Mouse (Mus musculus) CH12.LX (cell line): Measurements from ENCODE around the gene Sept3. TPM values are rescaled to one million over a fixed set of nuclear protein-coding genes. Genes with fewer than 3 reads are reported as not detected.
A peak's percentile ranks its signal among the peaks of the same experiment; 100 is the strongest.

Experiments used
- DNase-seq: peaks from one replicate; pipeline ENCODE4 v3.0.0-alpha.2; 2013; ENCODE audit errors: extremely low read depth
- H3K27ac ChIP-seq: 2 replicates; pipeline ENCODE4 v1.5.1; 2012; ENCODE audit warnings: low read depth, mild to moderate bottlenecking, control low read depth, moderate library complexity; ENCODE audit not compliant: insufficient read depth
- H3K27me3 ChIP-seq: replicated peaks from 2 replicates; pipeline ENCODE3; 2012; ENCODE audit warnings: inconsistent platforms
- H3K36me3 ChIP-seq, 2 experiments: replicated peaks in 1 of 2; 2 replicates each; pipeline versions ENCODE3 to v1.6.1; 2012; ENCODE audit warnings: inconsistent platforms in 1 of 2, low read length in 1 of 2, mild to moderate bottlenecking in 1 of 2, mixed read lengths in 1 of 2, moderate library complexity in 1 of 2; ENCODE audit not compliant: control insufficient read depth in 1 of 2, insufficient read depth in 1 of 2
- H3K4me1 ChIP-seq, 2 experiments: 2 replicates each; pipeline ENCODE4 v1.6.1; 2012; ENCODE audit warnings: inconsistent platforms in 1 of 2, moderate library complexity in 1 of 2; ENCODE audit not compliant: insufficient read depth in 2 of 2, control insufficient read depth in 1 of 2
- H3K4me2 ChIP-seq: 2 replicates; pipeline ENCODE4 v1.6.1; 2012; ENCODE audit warnings: low read depth, mild to moderate bottlenecking, control low read depth; ENCODE audit not compliant: poor library complexity, insufficient read depth, severe bottlenecking
- H3K4me3 ChIP-seq, 3 experiments: fragments of 150-350 bp in 1 of 3; sonication (generic) in 1 of 3; replicated peaks in 1 of 3; 2 replicates each; pipeline versions ENCODE3 to v1.5.1; 2011 to 2012; ENCODE audit warnings: low read depth in 2 of 3, low read length in 2 of 3, mild to moderate bottlenecking in 2 of 3, moderate library complexity in 2 of 3, control low read depth in 1 of 3, improper control_type of control experiment in 1 of 3, inconsistent platforms in 1 of 3, mixed read lengths in 1 of 3; ENCODE audit not compliant: poor library complexity in 1 of 3
- H3K79me2 ChIP-seq: replicated peaks from 2 replicates; pipeline ENCODE4 v1.6.1; 2012; ENCODE audit warnings: mild to moderate bottlenecking, moderate library complexity; ENCODE audit not compliant: control insufficient read depth, poor library complexity, insufficient read depth, severe bottlenecking; ENCODE audit errors: extremely low read depth
- H3K9ac ChIP-seq: 2 replicates; pipeline ENCODE4 v1.6.1; 2012; ENCODE audit warnings: low read depth, mild to moderate bottlenecking, control low read depth, moderate library complexity; ENCODE audit not compliant: insufficient read depth
- H3K9me3 ChIP-seq: replicated peaks from 2 replicates; pipeline ENCODE3; 2012; ENCODE audit warnings: low read length, inconsistent platforms, mixed read lengths
- BHLHE40 ChIP-seq: IDR thresholded peaks from 2 replicates; pipeline ENCODE4 v1.6.1; 2011; ENCODE audit warnings: mild to moderate bottlenecking, low read depth, low read length, improper control_type of control experiment
- CHD1 ChIP-seq: IDR thresholded peaks from 2 replicates; pipeline ENCODE4 v1.6.1; 2012; ENCODE audit warnings: low read depth, low read length, improper control_type of control experiment, inconsistent platforms
- CHD2 ChIP-seq: IDR thresholded peaks from 2 replicates; pipeline ENCODE4 v1.6.1; 2011; ENCODE audit warnings: low read length, improper control_type of control experiment
- CTCF ChIP-seq, 2 experiments: IDR thresholded peaks in 1 of 2; conservative IDR thresholded peaks in 1 of 2; 2 replicates each; pipeline ENCODE4 v1.5.1; 2011 to 2012; ENCODE audit warnings: low read depth in 2 of 2, low read length in 2 of 2, improper control_type of control experiment in 1 of 2, inconsistent platforms in 1 of 2, mild to moderate bottlenecking in 1 of 2, moderate library complexity in 1 of 2
- E2F4 ChIP-seq: IDR thresholded peaks from 2 replicates; pipeline ENCODE4 v1.6.1; 2011; ENCODE audit warnings: low read depth, low read length, improper control_type of control experiment; ENCODE audit not compliant: insufficient replicate concordance
- ELF1 ChIP-seq: IDR thresholded peaks from 2 replicates; pipeline ENCODE4 v1.6.1; 2014; ENCODE audit warnings: low read depth, mild to moderate bottlenecking, inconsistent platforms, low read length, improper control_type of control experiment
- EP300 ChIP-seq: IDR thresholded peaks from 2 replicates; pipeline ENCODE4 v1.6.1; 2011; ENCODE audit warnings: low read length, improper control_type of control experiment
- ETS1 ChIP-seq: conservative IDR thresholded peaks from 2 replicates; pipeline ENCODE4 v1.6.1; 2012; ENCODE audit warnings: low read depth, mild to moderate bottlenecking, inconsistent platforms, low read length, improper control_type of control experiment, moderate library complexity
- GABPA ChIP-seq: IDR thresholded peaks from 2 replicates; pipeline ENCODE4 v1.6.1; 2012; ENCODE audit warnings: low read depth, low read length, improper control_type of control experiment, inconsistent platforms; ENCODE audit not compliant: insufficient replicate concordance
- HCFC1 ChIP-seq: IDR thresholded peaks from 2 replicates; pipeline ENCODE4 v1.6.1; 2012; ENCODE audit warnings: low read depth, mild to moderate bottlenecking, inconsistent platforms, low read length, improper control_type of control experiment
- IRF4 ChIP-seq: IDR thresholded peaks from 2 replicates; pipeline ENCODE4 v1.6.1; 2014; ENCODE audit warnings: low read depth, mild to moderate bottlenecking, inconsistent platforms, low read length, improper control_type of control experiment
- JUN ChIP-seq: IDR thresholded peaks from 2 replicates; pipeline ENCODE4 v1.6.1; 2011; ENCODE audit warnings: low read depth, mild to moderate bottlenecking, low read length, improper control_type of control experiment, moderate library complexity; ENCODE audit not compliant: insufficient read depth
- JUND ChIP-seq: conservative IDR thresholded peaks from 2 replicates; pipeline ENCODE4 v1.6.1; 2011; ENCODE audit warnings: low read depth, low read length, improper control_type of control experiment
- KAT2A ChIP-seq: IDR thresholded peaks from 2 replicates; pipeline ENCODE4 v1.6.1; 2012; ENCODE audit warnings: low read length, improper control_type of control experiment, inconsistent platforms; ENCODE audit not compliant: insufficient replicate concordance
- MAFK ChIP-seq: IDR thresholded peaks from 2 replicates; pipeline ENCODE4 v1.6.1; 2011; ENCODE audit warnings: low read length, improper control_type of control experiment; ENCODE audit not compliant: insufficient replicate concordance
- MAX ChIP-seq: IDR thresholded peaks from 2 replicates; pipeline ENCODE4 v1.6.1; 2011; ENCODE audit warnings: low read length, improper control_type of control experiment
- MAZ ChIP-seq: IDR thresholded peaks from 2 replicates; pipeline ENCODE4 v1.6.1; 2012; ENCODE audit warnings: low read depth, mild to moderate bottlenecking, inconsistent platforms, low read length, improper control_type of control experiment, moderate library complexity
- MEF2A ChIP-seq: IDR thresholded peaks from 2 replicates; pipeline ENCODE4 v1.6.1; 2014; ENCODE audit warnings: low read depth, mild to moderate bottlenecking, inconsistent platforms, low read length, improper control_type of control experiment, borderline replicate concordance
- MXI1 ChIP-seq: IDR thresholded peaks from 2 replicates; pipeline ENCODE4 v1.6.1; 2011; ENCODE audit warnings: mild to moderate bottlenecking, low read depth, low read length, improper control_type of control experiment
- MYC ChIP-seq: IDR thresholded peaks from 2 replicates; pipeline ENCODE4 v1.6.1; 2011; ENCODE audit warnings: low read depth, mild to moderate bottlenecking, improper control_type of control experiment, low read length
- NELFE ChIP-seq: IDR thresholded peaks from 2 replicates; pipeline ENCODE4 v1.6.1; 2011; ENCODE audit warnings: low read depth, low read length, improper control_type of control experiment
- NRF1 ChIP-seq: IDR thresholded peaks from 2 replicates; pipeline ENCODE4 v1.6.1; 2014; ENCODE audit warnings: low read depth, mild to moderate bottlenecking, inconsistent platforms, low read length, improper control_type of control experiment, moderate library complexity
- PAX5 ChIP-seq: IDR thresholded peaks from 2 replicates; pipeline ENCODE4 v1.6.1; 2012; ENCODE audit warnings: low read length, inconsistent platforms, mixed read lengths
- POLR2A ChIP-seq: IDR thresholded peaks from 2 replicates; pipeline ENCODE4 v1.6.1; 2011; ENCODE audit warnings: low read depth, mild to moderate bottlenecking, improper control_type of control experiment, low read length
- POLR2AphosphoS2 ChIP-seq: IDR thresholded peaks from 2 replicates; pipeline ENCODE4 v1.6.1; 2011; ENCODE audit warnings: low read depth, low read length, improper control_type of control experiment
- RAD21 ChIP-seq: IDR thresholded peaks from 2 replicates; pipeline ENCODE4 v1.6.1; 2011; ENCODE audit warnings: low read depth, mild to moderate bottlenecking, low read length, improper control_type of control experiment, moderate library complexity
- RCOR1 ChIP-seq: conservative IDR thresholded peaks from 2 replicates; pipeline ENCODE4 v1.6.1; 2012; ENCODE audit warnings: low read depth, mild to moderate bottlenecking, inconsistent platforms, low read length, improper control_type of control experiment
- SIN3A ChIP-seq: IDR thresholded peaks from 2 replicates; pipeline ENCODE4 v1.6.1; 2012; ENCODE audit warnings: low read length, improper control_type of control experiment, inconsistent platforms
- SMC3 ChIP-seq: IDR thresholded peaks from 2 replicates; pipeline ENCODE4 v1.6.1; 2011; ENCODE audit warnings: low read depth, low read length, improper control_type of control experiment
- TCF12 ChIP-seq: IDR thresholded peaks from 2 replicates; pipeline ENCODE4 v1.6.1; 2014; ENCODE audit warnings: low read depth, mild to moderate bottlenecking, inconsistent platforms, low read length, improper control_type of control experiment
- USF1 ChIP-seq: IDR thresholded peaks from 2 replicates; pipeline ENCODE4 v1.6.1; 2014; ENCODE audit warnings: low read depth, mild to moderate bottlenecking, inconsistent platforms, low read length, improper control_type of control experiment
- USF2 ChIP-seq: conservative IDR thresholded peaks from 2 replicates; pipeline ENCODE4 v1.6.1; 2011; ENCODE audit warnings: low read depth, low read length, improper control_type of control experiment
- ZC3H11A ChIP-seq: IDR thresholded peaks from 2 replicates; pipeline ENCODE4 v1.6.1; 2012; ENCODE audit warnings: low read depth, mild to moderate bottlenecking, inconsistent platforms, low read length, improper control_type of control experiment
- ZKSCAN1 ChIP-seq: IDR thresholded peaks from 2 replicates; pipeline ENCODE4 v1.6.1; 2012; ENCODE audit warnings: low read depth, inconsistent platforms, low read length, improper control_type of control experiment, borderline replicate concordance
- ZNF384 ChIP-seq: IDR thresholded peaks from 2 replicates; pipeline ENCODE4 v1.6.1; 2012; ENCODE audit warnings: low read depth, low read length, improper control_type of control experiment, inconsistent platforms
- dilution Hi-C: fragments of 300-500 bp; cut with MboI; formaldehyde crosslinking; loops from 2 replicates; pipeline ENCODE4 v1.14.3; 2020; ENCODE audit warnings: low sequenced_read_pairs; ENCODE audit not compliant: extremely low pct_unique_long_range_greater_than_20kb, extremely low pct_ligation_motif_present
- in situ Hi-C: fragments of 300-500 bp; cut with MboI; formaldehyde crosslinking; loops from 3 replicates; pipeline ENCODE4 v1.14.3; 2019; ENCODE audit warnings: low sequenced_read_pairs, low pct_ligation_motif_present, low pct_unique_long_range_greater_than_20kb, mixed read lengths
- polyA plus RNA-seq: library from polyadenylated mRNA; unstranded; fragments of >175 nt; gene quantifications from 2 replicates; pipeline ENCODE4 v1.2.1, GENCODE M21; 2012; ENCODE audit warnings: low read depth; ENCODE audit not compliant: insufficient read length
- total RNA-seq, 2 experiments: library from RNA; depleted of rRNA; stranded (reverse); fragments of 300-350 nt in 1 of 2; fragments of >200 nt in 1 of 2; gene quantifications; 2 replicates each; pipeline ENCODE4 v1.2.3; 2012 to 2014

Sept3 gene
- total and polyA plus RNA-seq, 3 experiments = 0.04 to 0.07 TPM; not detected in 1

DNA sequence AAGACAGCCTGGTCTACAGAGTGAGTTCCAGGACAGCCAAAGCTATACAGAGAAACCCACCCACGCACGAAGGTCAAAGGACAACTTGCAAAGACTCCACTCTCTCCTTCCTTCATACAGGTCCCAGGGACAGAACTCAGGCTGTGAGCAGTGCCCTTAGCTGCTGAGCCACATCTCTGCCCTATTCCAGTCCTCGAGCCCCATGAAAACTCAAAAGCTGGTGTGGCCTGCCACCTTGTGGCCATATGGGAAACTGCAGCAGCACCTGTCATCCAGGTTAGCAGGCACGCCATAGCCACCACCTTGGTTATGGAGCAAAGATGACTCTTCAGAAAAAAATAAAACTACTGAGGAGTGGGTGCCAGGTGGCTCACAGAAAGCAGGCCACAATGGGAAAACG, 38.1 kb upstream of the Sept3 start:
- Histone ChIP-seq H3K9me3 (no peaks in the 10 kb centered on the region), H3K36me3 (peaks cover 27 to 73% of the 10 kb centered on the region in 2 experiments), H3K4me2 (no peak overlapping the region), H3K4me1 (peaks cover 26 to 41% of the 10 kb centered on the region in 2 experiments), H3K9ac (no peak overlapping the region; the same call in 1 of the 2 replicates), H3K27ac (no peak overlapping the region; the same call in 1 of the 2 replicates), H3K4me3 (no peak overlapping the region), H3K27me3 (no peaks in the 10 kb centered on the region), H3K79me2 (no peaks in the 10 kb centered on the region)
- dilution Hi-C loops = no loop called here
- in situ Hi-C loops = loop anchor here (5.0 kb wide), 1 partner anchor 94 kb away; no protein-coding TSS in a partner anchor
- DNase-seq = peak; percentile 87
- no peak for TF ChIP-seq PAX5
- no peak for TF ChIP-seq MAZ
- TF ChIP-seq RCOR1 = no peak
- TF ChIP-seq BHLHE40 = no peak; the same call in 1 of the 2 replicates
- TF ChIP-seq ELF1 = no peak
- TF ChIP-seq MXI1 = no peak
- no peak for TF ChIP-seq JUN
- 0 out of 2 replicates have a peak, but pooled peaks have one; percentile 12 for TF ChIP-seq HCFC1
- TF ChIP-seq ETS1 = no peak
- TF ChIP-seq IRF4 = no peak; the same call in 1 of the 2 replicates
- no peak; the same call in 1 of the 2 replicates for TF ChIP-seq MAX
- TF ChIP-seq MEF2A = no peak; the same call in 1 of the 2 replicates
- no peak for TF ChIP-seq KAT2A
- peak; percentile 98 for TF ChIP-seq RAD21
- no peak for TF ChIP-seq ZNF384
- peak; percentile 39; the same call in 1 of the 2 replicates for TF ChIP-seq POLR2A
- no peak for TF ChIP-seq USF2
- TF ChIP-seq NELFE = 0 out of 2 replicates have a peak, but pooled peaks have one; percentile 29
- no peak for TF ChIP-seq CHD2
- TF ChIP-seq USF1 = no peak
- TF ChIP-seq MAFK = no peak
- no peak for TF ChIP-seq E2F4
- peak; percentile 91 for TF ChIP-seq ZC3H11A
- TF ChIP-seq CTCF (conservative IDR thresholded peaks at IDR 0.05 in 1 of 2, IDR thresholded peaks at IDR 0.05 in 1 of 2; ENCODE audit: low read depth in 2 of 2, low read length in 2 of 2) = peak; percentile 86 to 97
- TF ChIP-seq POLR2AphosphoS2 = no peak
- TF ChIP-seq SIN3A = 0 out of 2 replicates have a peak, but pooled peaks have one; percentile 9
- no peak for TF ChIP-seq TCF12
- no peak for TF ChIP-seq NRF1
- TF ChIP-seq GABPA = no peak
- peak; percentile 96 for TF ChIP-seq SMC3
- TF ChIP-seq CHD1 = no peak
- TF ChIP-seq ZKSCAN1 = no peak
- no peak for TF ChIP-seq EP300
- no peak for TF ChIP-seq JUND
- TF ChIP-seq MYC = no peak
